Mouse (Mus musculus) megakaryocyte, embryonic 14.5 days (primary cell): ENCODE data around the gene A130010J15Rik. TPM values are rescaled to one million over a fixed set of nuclear protein-coding genes. Genes with fewer than 3 reads are reported as not detected.

Experiments used
- H3K27me3 ChIP-seq: replicated peaks from 2 replicates; pipeline ENCODE3; 2012; ENCODE audit warnings: inconsistent platforms
- H3K36me3 ChIP-seq: replicated peaks from 2 replicates; pipeline ENCODE3; 2012; ENCODE audit warnings: low read length, inconsistent platforms, mixed read lengths
- H3K4me1 ChIP-seq: 2 replicates; pipeline ENCODE4 v1.6.1; 2012; ENCODE audit warnings: inconsistent platforms
- H3K4me3 ChIP-seq: replicated peaks from 2 replicates; pipeline ENCODE3; 2012; ENCODE audit warnings: moderate library complexity, mild to moderate bottlenecking, inconsistent platforms
- H3K9me3 ChIP-seq: 2 replicates; pipeline ENCODE4 v1.6.1; 2012; ENCODE audit warnings: inconsistent platforms
- FLI1 ChIP-seq: IDR thresholded peaks from 2 replicates; pipeline ENCODE4 v1.6.1; 2012; ENCODE audit warnings: low read length, inconsistent platforms, mixed read lengths
- GATA1 ChIP-seq: IDR thresholded peaks from 3 replicates; pipeline ENCODE4 v1.6.1; 2012; ENCODE audit warnings: mixed read lengths, low read length, inconsistent platforms, borderline replicate concordance
- polyA plus RNA-seq: library from polyadenylated mRNA; stranded (reverse); fragments of >175 nt; gene quantifications from 2 replicates; pipeline ENCODE4 v1.2.3, GENCODE M21; 2012; ENCODE audit warnings: low replicate concordance; ENCODE audit not compliant: insufficient read depth

A130010J15Rik gene
- polyA plus RNA-seq, 1 experiment, result 1.5 TPM

DNA sequence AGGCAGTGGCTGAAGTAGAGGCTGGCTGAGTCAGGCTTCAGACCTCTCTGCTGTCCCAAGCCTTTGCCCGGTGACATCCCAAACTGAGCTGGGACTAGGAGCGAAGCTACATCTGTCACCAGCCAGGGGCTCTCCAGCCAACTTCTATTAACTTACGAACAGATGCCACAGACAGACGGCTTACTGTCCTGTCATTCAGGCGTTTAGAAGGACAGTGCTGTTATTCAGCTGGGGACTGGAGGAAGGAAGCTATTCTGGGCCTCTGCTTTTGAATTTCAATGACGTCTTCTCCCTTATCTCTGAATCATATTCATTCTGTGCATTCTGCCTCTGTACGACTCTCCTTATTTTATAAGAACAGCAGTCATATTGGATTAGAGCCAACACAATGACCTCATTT lies 16.7 kb upstream of the A130010J15Rik start:
- Histone ChIP-seq H3K36me3 (no peaks in the 10 kb centered on the region), H3K27me3 (peaks cover 64% of the 10 kb centered on the region), H3K9me3 (0 out of 2 replicates have a peak, but pooled peaks cover 3% of the 10 kb centered on the region), H3K4me3 (no peak overlapping the region), H3K4me1 (peaks cover 60% of the 10 kb centered on the region)
- no peak for TF ChIP-seq FLI1
- TF ChIP-seq GATA1, result no peak

DNA sequence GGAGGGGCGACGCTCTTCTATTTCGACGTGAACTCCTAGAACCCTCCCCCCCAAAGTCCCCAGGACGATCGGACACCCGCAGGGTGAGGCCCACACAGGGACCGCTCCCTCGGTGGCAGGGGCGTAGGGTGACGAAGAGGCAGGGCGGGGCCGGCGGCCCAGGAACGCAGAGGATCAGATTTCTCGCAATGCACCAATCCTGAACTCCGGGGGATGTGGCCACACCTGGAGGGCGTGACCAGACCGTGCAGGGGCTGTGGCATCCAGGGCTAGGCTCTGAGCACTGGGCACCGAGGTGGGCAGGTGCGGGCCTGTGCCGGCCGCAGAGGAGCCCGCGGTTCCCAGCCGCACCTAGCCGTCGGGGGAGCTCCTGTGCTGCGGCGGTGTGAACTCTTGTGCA lies 15.0 kb upstream of the A130010J15Rik start, which contains the start of gene Irf6:
Irf6 (plus strand) TSS at position 240 of the 400 bp plus-strand sequence.
- no peaks in the 10 kb centered on the region for H3K9me3 ChIP-seq
- TF ChIP-seq GATA1, result no peak
- TF ChIP-seq FLI1, result no peak
- no peaks in the 10 kb centered on the region for H3K36me3 ChIP-seq
- peak within 1 kb of the TSS; percentile 53 for H3K4me3 ChIP-seq
- H3K27me3 ChIP-seq, result peaks cover 67% of the 10 kb centered on the region
- H3K4me1 ChIP-seq, result peaks cover 66% of the 10 kb centered on the region

DNA sequence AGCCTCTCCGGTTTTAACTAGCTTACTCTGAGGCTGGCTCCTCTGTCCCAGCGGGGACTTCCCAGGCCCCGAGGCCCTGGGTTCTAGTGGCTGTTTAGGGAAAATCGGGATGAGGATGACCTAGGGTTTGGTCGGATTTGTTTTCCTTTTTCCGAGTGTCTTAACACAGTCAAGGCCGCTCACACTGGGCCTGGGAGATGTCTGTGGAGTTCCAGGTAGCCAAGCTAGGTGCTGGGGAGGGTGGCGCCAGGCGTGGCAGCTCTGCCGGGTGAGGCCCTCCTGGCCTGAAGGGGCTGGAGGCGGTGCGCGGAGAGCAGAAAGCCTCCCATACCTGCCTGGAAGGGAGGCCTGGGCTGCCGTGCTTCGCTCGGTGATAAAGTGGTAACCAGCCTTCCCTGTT lies 14.3 kb upstream of the A130010J15Rik start:
- no peak for TF ChIP-seq FLI1
- TF ChIP-seq GATA1, result no peak
- Histone ChIP-seq H3K9me3 (no peaks in the 10 kb centered on the region), H3K4me3 (no peak overlapping the region), H3K36me3 (no peaks in the 10 kb centered on the region), H3K27me3 (peaks cover 68% of the 10 kb centered on the region), H3K4me1 (peaks cover 66% of the 10 kb centered on the region)

DNA sequence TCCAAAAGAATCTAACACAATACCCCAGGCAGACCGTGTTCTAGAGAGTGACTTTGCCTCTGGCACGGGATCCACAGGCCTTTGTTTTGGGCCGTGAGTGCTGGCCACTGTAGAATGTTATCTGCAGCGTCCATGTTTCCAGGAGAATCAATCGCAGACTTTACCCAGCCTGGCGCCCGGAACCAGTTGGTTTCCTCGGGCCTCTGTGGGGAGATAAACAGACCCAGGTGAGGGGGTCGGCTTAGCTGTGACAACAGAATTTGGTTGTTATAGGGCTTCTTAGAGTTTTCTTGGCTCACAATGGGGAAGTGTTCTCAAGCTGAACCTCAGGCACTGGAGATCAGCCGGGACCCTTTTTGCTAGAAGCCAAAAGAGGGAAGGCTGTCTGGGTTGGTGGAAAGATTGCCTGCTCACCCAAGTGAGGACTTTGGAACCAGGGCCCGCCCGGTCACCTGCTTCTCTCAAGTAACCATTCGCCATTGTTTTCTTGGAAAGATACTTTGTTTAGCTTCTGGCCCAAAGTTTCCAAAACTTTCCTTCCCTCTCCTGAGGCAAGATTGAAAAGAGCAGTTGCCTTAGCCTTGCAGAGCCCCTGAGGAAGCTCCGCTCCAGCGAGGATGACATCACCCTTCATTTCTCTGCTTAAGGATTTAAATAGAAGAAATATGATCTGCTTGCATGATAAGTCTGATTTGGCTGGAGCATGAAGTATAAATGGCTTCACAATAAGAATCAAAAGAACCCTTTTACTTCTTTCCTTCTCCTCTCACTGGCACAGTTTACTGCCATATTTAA lies 11.3 kb upstream of the A130010J15Rik start:
- TF ChIP-seq FLI1 (no peak), GATA1 (no peak)
- H3K27me3 ChIP-seq, result peaks cover 49% of the 10 kb centered on the region
- H3K4me3 ChIP-seq, result no peak overlapping the region
- H3K36me3 ChIP-seq, result no peaks in the 10 kb centered on the region
- peaks cover 73% of the 10 kb centered on the region for H3K4me1 ChIP-seq
- H3K9me3 ChIP-seq, result no peaks in the 10 kb centered on the region

DNA sequence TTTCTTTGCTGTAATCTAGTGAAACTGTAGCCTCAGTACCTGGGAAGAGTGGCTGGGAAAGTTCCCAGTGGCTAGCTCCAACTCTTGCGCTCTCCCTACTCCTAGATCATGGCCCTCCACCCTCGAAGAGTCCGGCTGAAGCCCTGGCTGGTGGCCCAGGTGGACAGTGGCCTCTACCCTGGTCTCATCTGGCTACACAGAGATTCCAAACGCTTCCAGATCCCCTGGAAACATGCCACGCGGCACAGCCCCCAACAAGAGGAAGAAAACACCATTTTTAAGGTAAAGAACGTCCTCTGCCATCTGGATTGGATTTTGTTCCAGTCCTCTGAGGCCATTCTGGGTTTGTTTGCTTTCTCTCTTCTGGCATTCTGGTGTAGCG lies 10.7 kb upstream of the A130010J15Rik start:
- no peak for TF ChIP-seq FLI1
- TF ChIP-seq GATA1, result no peak
- H3K27me3 ChIP-seq, result peaks cover 44% of the 10 kb centered on the region
- H3K36me3 ChIP-seq, result no peaks in the 10 kb centered on the region
- no peaks in the 10 kb centered on the region for H3K9me3 ChIP-seq
- H3K4me1 ChIP-seq, result peaks cover 68% of the 10 kb centered on the region
- no peak overlapping the region for H3K4me3 ChIP-seq

DNA sequence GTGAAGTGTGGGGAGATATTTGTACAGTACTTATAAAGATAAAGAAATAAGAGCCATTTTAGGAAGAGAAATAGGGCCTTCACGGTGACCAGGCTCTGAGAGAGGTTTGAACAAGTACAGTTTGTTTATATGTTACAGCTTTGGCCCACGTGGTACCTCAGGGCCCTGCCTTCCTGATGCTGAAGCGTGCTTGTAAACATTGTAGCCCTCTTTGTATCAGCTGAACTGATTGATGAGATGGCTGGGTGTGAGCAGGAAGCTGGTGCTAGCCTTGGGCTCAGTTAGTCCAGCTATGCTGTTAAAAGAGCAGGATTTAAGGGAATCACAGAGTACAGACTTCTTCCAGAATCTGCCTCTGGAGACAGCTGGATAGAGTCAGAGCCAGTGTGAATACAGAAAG lies 8.7 kb upstream of the A130010J15Rik start:
- no peak for TF ChIP-seq FLI1
- no peak for TF ChIP-seq GATA1
- no peak overlapping the region for H3K4me3 ChIP-seq
- H3K27me3 ChIP-seq, result peaks cover 31% of the 10 kb centered on the region

DNA sequence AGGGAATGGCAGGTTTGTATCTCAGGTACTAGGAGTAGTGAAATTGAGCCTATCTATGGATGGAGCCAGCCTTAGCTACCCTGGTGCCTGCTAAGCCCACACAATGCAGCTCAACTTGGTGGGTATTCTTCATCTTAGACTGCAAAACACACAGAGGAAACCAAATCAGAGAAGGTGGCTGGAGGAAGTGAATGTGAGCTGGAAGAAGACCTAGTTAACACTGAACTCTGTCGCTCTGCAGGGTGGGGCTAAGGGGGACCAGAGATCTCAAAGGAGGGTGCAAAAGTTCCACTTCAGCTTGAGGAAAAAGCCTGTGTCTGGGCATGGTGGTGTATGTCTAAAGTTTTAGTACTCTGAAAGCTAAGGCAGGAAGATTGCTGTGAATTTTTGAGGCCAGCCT lies 8.2 kb upstream of the A130010J15Rik start:
- no peaks in the 10 kb centered on the region for H3K9me3 ChIP-seq
- no peaks in the 10 kb centered on the region for H3K36me3 ChIP-seq
- peak overlapping the region; percentile 91 for H3K4me3 ChIP-seq
- peaks cover 27% of the 10 kb centered on the region for H3K27me3 ChIP-seq
- peaks cover 46% of the 10 kb centered on the region for H3K4me1 ChIP-seq
- no peak for TF ChIP-seq GATA1
- no peak for TF ChIP-seq FLI1

More for the DNA sequence above, 8.7 kb upstream of the A130010J15Rik start:
- H3K4me1 ChIP-seq, result peaks cover 51% of the 10 kb centered on the region
- no peaks in the 10 kb centered on the region for H3K36me3 ChIP-seq
- H3K9me3 ChIP-seq, result no peaks in the 10 kb centered on the region

DNA sequence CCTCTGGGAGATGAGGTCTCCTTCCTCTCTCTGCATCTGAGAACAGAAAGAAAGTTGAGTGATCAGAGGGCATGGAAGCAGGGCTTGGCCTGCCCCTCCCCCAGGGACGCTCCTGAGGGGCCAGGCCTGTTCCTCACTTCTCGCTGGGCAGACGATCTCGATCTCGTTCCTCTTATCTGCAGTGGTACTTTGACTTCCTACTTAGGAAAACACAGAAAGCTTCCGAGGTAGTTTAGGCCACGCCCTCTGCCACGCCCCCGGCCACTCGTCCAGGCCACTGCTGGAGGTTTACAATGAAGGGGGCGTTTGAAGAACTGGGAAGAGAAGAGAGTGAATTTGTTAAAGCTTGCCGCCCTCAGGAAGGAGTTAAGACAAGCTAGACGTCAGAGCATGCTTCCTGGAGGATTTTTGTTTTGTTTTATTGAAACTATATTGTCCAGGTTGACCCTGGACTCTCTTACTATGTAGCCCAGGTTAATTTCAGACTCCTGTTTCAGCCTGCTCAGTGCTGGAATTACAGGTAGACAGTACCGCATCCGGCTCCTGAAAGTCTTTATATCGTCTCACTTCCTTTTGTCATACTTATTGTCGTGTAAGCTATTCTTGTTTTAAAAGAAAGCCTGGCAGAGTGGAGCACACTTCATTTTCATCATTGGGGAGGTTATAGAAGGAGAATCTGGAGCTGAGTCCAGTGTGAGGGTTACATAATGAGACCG lies 7.4 kb upstream of the A130010J15Rik start:
- TF ChIP-seq FLI1, result no peak
- no peak for TF ChIP-seq GATA1
- H3K4me1 ChIP-seq, result peaks cover 40% of the 10 kb centered on the region
- H3K4me3 ChIP-seq, result peak overlapping the region; percentile 91
- H3K36me3 ChIP-seq, result no peaks in the 10 kb centered on the region
- peaks cover 22% of the 10 kb centered on the region for H3K27me3 ChIP-seq
- no peaks in the 10 kb centered on the region for H3K9me3 ChIP-seq

DNA sequence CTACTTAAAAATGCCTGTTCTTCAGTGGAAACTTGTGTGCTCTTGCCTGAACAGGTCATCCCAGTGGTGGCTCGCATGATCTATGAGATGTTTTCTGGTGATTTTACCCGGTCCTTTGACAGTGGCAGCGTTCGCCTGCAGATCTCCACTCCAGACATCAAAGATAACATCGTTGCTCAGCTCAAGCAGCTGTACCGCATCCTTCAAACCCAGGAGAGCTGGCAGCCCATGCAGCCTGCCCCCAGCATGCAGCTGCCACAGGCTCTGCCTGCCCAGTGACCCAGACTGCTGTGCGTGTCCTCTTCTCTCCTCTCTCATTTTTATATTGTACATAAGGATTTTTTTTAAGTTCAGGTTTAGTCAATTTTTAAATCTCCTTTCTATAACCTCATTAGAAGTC lies 1.4 kb downstream of the A130010J15Rik start:
- no peak for TF ChIP-seq FLI1
- no peak for TF ChIP-seq GATA1
- Histone ChIP-seq H3K36me3 (no peaks in the 10 kb centered on the region), H3K9me3 (no peaks in the 10 kb centered on the region), H3K27me3 (peaks cover 9% of the 10 kb centered on the region), H3K4me1 (peaks cover 34% of the 10 kb centered on the region), H3K4me3 (no peak overlapping the region)

DNA sequence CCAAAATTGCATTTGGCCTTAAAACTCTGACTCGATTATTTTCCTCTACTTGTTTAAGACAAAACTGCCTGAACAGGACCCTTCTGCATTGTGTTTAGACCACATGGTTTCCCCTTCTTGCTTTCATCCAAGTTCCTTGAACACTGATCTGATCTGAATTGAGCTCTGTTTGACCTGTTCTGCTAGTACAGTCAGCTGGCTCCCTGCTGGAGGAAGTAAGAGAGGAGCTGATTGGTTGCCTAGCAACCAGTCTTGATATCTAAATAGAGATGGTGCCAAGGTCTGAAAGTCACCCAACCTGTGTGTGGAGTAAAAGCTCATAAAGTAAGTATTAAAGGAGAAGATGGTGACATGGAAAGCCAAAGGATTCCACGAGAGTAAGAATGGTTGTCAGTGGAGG lies 2.0 kb downstream of the A130010J15Rik start:
- H3K4me1 ChIP-seq, result peaks cover 41% of the 10 kb centered on the region
- H3K27me3 ChIP-seq, result peaks cover 9% of the 10 kb centered on the region
- TF ChIP-seq GATA1 (no peak), FLI1 (no peak)
- H3K4me3 ChIP-seq, result no peak overlapping the region
- H3K9me3 ChIP-seq, result no peaks in the 10 kb centered on the region
- H3K36me3 ChIP-seq, result peaks cover 6% of the 10 kb centered on the region
